Mouse (Mus musculus) bone marrow macrophage, adult 2 months (primary cell): ENCODE results near the gene Gm13088. TPM values are rescaled to one million over a fixed set of nuclear protein-coding genes. Genes with fewer than 3 reads are reported as not detected.
"Not testable (repeated sequence)": the region's sequence is repeated elsewhere in the genome, so short reads cannot be mapped to it uniquely, and the experiment has no call there.

Experiments used
- H3K27ac ChIP-seq: 2 replicates; pipeline ENCODE4 v1.5.1; 2012; ENCODE audit warnings: low read depth, low read length; ENCODE audit not compliant: insufficient read depth
- H3K4me1 ChIP-seq: 2 replicates; pipeline ENCODE4 v1.6.1; 2012; ENCODE audit warnings: low read length; ENCODE audit not compliant: control insufficient read depth, insufficient read depth
- H3K4me3 ChIP-seq: 2 replicates; pipeline ENCODE4 v1.5.1; 2012; ENCODE audit warnings: mild to moderate bottlenecking, low read length, moderate library complexity; ENCODE audit not compliant: insufficient read depth
- CTCF ChIP-seq: IDR thresholded peaks from 2 replicates; pipeline ENCODE4 v1.5.1; 2012; ENCODE audit warnings: low read depth, mild to moderate bottlenecking, low read length, moderate library complexity
- POLR2A ChIP-seq: IDR thresholded peaks from 2 replicates; pipeline ENCODE4 v1.6.1; 2012; ENCODE audit warnings: mild to moderate bottlenecking, low read depth, low read length, borderline replicate concordance
- polyA plus RNA-seq: library from polyadenylated mRNA; stranded (reverse); fragments of >200 nt; gene quantifications from 2 replicates; pipeline ENCODE4 v1.2.4, GENCODE M21; 2012; ENCODE audit not compliant: missing spikeins, insufficient read depth, insufficient read length

Gene Gm13088
- not detected in 2 replicates for polyA plus RNA-seq

DNA sequence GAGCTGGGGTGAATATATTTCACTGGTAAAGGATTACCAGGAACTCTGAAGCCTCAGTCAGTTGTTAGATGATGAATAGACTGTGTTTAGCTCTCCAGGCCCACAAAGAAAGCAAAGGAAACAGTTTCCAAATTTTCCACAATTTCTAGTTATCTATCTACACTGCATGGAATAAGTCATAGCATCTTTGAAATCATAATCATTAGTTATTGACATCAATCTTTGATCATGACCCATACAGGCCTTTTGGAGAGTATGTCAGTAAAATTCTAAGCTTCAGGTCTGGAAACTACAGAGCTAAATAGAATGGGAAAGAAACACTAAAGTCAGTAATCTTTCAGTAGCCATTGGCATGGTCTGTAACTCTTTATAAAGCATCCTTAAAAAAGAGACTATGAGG lies at the start of gene Gm13088:
Gene Gm13088 (minus strand): TSS at position 101 of the 400 bp plus-strand sequence.
- not testable (repeated sequence) for H3K27ac ChIP-seq, H3K4me1 ChIP-seq, H3K4me3 ChIP-seq

DNA sequence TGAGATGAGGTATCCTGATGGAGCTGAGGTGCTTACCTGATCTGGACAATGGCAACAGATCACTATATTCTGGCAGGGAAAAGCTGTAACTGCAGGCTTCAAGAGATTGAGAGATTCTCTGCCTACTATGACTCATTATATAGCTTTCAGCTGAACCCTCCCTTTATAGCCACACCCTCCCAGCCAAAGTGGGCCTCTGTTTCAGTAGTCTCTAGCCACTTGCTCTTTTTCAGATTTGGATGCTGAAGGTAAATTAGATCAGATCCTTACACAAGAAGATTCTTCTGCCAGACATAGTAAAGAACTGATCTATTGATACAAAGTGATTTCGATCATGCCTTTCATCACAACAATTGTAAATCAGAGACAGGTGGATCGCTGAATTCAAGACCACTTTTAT lies 45.6 kb upstream of the Gm13088 start, which contains the start of gene Gm13089:
Gene Gm13089 (minus strand): TSS at position 101 of the 400 bp plus-strand sequence.
- TF ChIP-seq CTCF (no peak), POLR2A (no peak)
- no peak within 1 kb of the TSS for H3K27ac ChIP-seq
- no peak within 1 kb of the TSS for H3K4me3 ChIP-seq
- H3K4me1 ChIP-seq = no peaks in the 10 kb centered on the region

DNA sequence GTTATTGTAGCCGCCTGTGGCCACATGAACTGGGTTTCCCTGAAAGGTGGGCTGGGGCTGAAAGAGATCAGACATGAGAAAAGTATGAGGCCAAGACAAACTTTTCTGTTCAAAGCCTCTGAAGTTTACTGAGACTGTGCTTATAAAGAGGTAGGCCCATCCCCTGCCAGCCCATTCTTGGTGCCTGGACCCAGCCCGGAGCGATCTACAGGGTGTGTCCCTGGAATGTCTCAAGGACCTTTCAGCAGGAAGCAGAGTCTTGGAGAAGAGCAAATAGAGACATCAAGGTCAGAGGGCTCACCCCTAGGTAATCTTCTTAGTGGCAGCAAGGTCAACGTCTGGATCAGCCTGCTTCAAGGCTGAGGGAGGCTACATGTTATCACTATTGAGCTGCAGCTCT lies 38.9 kb downstream of the Gm13088 start:
- not testable (repeated sequence) for H3K4me3 ChIP-seq, H3K4me1 ChIP-seq, H3K27ac ChIP-seq

DNA sequence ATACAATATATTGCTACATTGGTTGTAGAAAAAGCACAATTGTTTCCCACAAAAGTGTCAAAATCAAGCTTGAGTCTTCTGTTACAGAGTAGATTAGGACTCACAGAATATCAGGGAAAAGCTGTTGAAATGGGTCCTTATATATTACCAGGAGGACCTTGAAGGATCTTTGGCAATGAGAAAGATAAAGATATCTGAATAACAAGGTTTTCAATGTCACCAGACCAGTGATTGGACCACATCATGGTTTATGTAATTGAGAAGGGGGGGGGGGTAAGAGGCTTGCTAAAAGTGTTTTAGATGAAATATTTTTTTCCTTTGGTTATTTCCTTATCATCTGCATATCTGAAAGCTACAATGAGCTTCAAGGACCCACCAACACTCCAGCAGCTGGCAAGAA lies 42.3 kb downstream of the Gm13088 start, which contains the start of gene Gm13083:
Gene Gm13083 (plus strand): TSS at position 301 of the 400 bp plus-strand sequence.
- H3K4me1 ChIP-seq, H3K4me3 ChIP-seq, H3K27ac ChIP-seq: not testable (repeated sequence)

DNA sequence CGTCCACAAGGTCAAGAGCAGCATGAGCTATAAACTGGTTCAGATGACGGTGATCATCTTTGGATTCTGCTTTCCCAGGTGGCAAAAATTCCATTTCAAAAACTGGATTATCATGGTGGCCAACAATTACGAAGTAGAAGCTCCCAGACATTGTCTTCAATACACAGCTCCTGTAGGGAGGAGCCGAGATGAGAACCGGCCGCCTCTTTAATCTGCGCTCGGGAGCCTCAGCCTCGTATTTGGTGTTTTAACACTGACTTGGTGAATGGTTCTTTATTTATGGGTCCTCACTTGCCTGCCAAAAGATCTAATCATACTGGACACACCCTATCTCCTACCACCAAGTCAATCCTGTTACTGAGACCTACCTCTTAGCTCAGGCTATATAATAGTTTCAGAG lies 45.1 kb downstream of the Gm13088 start:
- H3K27ac ChIP-seq, H3K4me1 ChIP-seq, H3K4me3 ChIP-seq: not testable (repeated sequence)

Other genes starting within 250 kb of the Gm13088 start
- gene Pramef8, start 244.8 kb downstream of the Gm13088 start, polyA plus RNA-seq = 16.2 and 17.1 TPM in 2 replicates
- not detected in 2 replicates for gene Oog4, start 206.9 kb downstream of the Gm13088 start, polyA plus RNA-seq
- not detected in 2 replicates for gene Gm13043, start 145.9 kb downstream of the Gm13088 start, polyA plus RNA-seq
- gene Gm13040, start 121.3 kb downstream of the Gm13088 start, polyA plus RNA-seq = not detected in 2 replicates
- gene BC080695, start 105.5 kb downstream of the Gm13088 start, polyA plus RNA-seq = not detected in 2 replicates
- gene Gm13057, start 105.5 kb downstream of the Gm13088 start, polyA plus RNA-seq = not detected in 2 replicates
- gene Gm13083, start 42.2 kb downstream of the Gm13088 start, polyA plus RNA-seq = not detected in 2 replicates
- not detected in 2 replicates for gene Gm13089, start 45.5 kb upstream of the Gm13088 start, polyA plus RNA-seq
- not detected in 2 replicates for gene Gm13078, start 62.2 kb upstream of the Gm13088 start, polyA plus RNA-seq
- gene Gm13023, start 132.1 kb upstream of the Gm13088 start, polyA plus RNA-seq = not detected in 2 replicates
- not detected in 2 replicates for gene Gm13084, start 158.8 kb upstream of the Gm13088 start, polyA plus RNA-seq
- 1.0 TPM in 1 of 2 replicates, not detected in the other for gene Gm13103, start 189.3 kb upstream of the Gm13088 start, polyA plus RNA-seq
- gene Pramef6, start 243.1 kb upstream of the Gm13088 start, polyA plus RNA-seq = not detected in 2 replicates